Mouse (Mus musculus): ENCODE measurements around the gene Add2.

- TF ChIP-seq CTCF (IDR thresholded peaks at IDR 0.05; ENCODE audit: insufficient read depth, low read length) (no peak), POLR2A (IDR thresholded peaks at IDR 0.05; ENCODE audit: borderline replicate concordance, extremely low read depth, low read depth, low read length) (no peak)
Observed at GRCm38 (mm10) chr6:86070277-86070676, 41.8 kb downstream of the Add2 start.
